Mouse (Mus musculus): ENCODE measurements around the gene Gm6370. TPM values are rescaled to one million over a fixed set of nuclear protein-coding genes. Genes with fewer than 3 reads are reported as not detected.
"Not testable (repeated sequence)": the region's sequence is repeated elsewhere in the genome, so short reads cannot be mapped to it uniquely, and the experiment has no call there.

Gene Gm6370
- polyA plus RNA-seq, 1 experiment from 2014 or later: not detected

DNA sequence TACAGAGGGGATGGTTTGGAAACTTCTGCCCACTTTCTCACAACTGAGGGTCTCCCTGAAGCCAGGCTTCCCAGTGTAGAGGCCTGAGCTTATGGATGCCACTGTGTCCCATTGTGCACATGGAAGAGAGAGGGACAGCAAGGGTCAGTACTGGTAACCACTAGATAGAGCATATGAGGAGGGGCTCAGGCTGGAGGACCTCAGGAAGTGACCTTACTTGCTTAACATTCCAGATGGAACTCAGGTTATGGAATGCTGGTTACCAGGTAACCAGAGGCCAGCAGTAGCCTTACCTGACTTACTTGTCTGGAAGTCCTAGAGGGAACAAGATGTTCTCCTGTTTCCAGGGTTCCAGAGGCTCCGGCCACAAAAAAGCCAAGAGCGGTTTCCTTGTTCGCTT, 9.5 kb upstream of the Gm6370 start, which contains the start of gene Gm6408:
Gene Gm6408 (plus strand): TSS at position 301 of the 400 bp plus-strand sequence.
- H3K27ac ChIP-seq (replicated peaks); H3K4me1 ChIP-seq; H3K36me3 ChIP-seq; H3K9me3 ChIP-seq (replicated peaks); H3K9ac ChIP-seq; ATAC-seq (ENCODE audit: insufficient number of reproducible peaks, low FRiP score, low TSS enrichment, low read depth); H3K4me3 ChIP-seq (replicated peaks); H3K4me2 ChIP-seq (replicated peaks); H3K27me3 ChIP-seq: not testable (repeated sequence)
- WGBS: 90% methylated on average over 3 of the region's 3 CpGs

DNA sequence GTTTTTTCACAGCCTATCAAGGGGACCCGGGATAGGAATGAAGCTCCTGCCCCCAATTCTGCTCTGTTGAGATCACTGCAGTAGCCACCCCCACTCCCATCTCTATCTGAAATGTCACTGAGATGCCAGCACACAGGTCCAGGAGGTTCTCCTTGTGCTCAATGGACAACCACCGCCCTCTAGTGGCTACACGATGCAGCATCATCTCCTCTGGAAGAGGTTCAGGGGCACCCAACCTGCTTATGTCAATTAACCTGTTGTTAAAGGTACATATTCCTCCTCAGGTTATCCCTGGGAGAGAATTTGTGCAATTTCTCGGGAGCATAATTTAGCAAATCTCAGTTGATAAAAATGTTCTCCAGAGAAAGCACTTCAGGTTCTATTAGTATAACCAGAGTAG, 2.2 kb upstream of the Gm6370 start:
- ATAC-seq (ENCODE audit: insufficient number of reproducible peaks, low FRiP score, low TSS enrichment, low read depth); H3K27ac ChIP-seq (replicated peaks); H3K27me3 ChIP-seq; H3K4me1 ChIP-seq; H3K4me2 ChIP-seq (replicated peaks); H3K36me3 ChIP-seq; H3K9me3 ChIP-seq (replicated peaks); H3K4me3 ChIP-seq (replicated peaks); H3K9ac ChIP-seq: not testable (repeated sequence)
- WGBS: 8% methylated on average over 3 of the region's 4 CpGs

DNA sequence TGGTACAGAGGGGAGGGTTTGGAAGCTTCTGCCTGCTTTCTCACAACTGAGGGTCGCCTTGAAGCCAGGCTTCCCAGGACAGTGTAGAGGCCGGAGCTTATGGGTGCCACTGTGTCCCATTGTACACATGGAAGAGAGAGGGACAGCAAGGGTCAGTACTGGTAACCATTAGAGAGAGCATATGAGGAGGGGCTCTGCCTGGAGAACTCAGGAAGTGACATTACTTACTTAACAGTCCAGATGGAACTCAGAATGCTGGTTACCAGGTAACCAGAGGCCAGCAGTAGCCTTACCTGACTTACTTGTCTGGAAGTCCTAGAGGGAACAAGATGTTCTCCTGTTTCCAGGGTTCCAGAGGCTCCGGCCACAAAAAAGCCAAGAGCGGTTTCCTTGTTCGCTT, 10.9 kb downstream of the Gm6370 start, which contains the start of gene 4930449I24Rik:
Gene 4930449I24Rik (plus strand): TSS at position 301 of the 400 bp plus-strand sequence.
- not testable (repeated sequence) for H3K36me3 ChIP-seq; H3K4me3 ChIP-seq (replicated peaks); H3K27ac ChIP-seq (replicated peaks); H3K4me2 ChIP-seq (replicated peaks); H3K9ac ChIP-seq; H3K9me3 ChIP-seq (replicated peaks); ATAC-seq (ENCODE audit: insufficient number of reproducible peaks, low FRiP score, low TSS enrichment, low read depth); H3K4me1 ChIP-seq; H3K27me3 ChIP-seq
- no CpG with 5 or more reads among the region's 5 CpGs for WGBS

DNA sequence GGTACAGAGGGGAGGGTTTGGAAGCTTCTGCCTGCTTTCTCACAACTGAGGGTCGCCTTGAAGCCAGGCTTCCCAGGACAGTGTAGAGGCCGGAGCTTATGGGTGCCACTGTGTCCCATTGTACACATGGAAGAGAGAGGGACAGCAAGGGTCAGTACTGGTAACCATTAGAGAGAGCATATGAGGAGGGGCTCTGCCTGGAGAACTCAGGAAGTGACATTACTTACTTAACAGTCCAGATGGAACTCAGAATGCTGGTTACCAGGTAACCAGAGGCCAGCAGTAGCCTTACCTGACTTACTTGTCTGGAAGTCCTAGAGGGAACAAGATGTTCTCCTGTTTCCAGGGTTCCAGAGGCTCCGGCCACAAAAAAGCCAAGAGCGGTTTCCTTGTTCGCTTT, 22.7 kb downstream of the Gm6370 start, which contains the start of gene Gm3402:
Gene Gm3402 (plus strand): TSS at position 301 of the 400 bp plus-strand sequence.
- no CpG with 5 or more reads among the region's 5 CpGs for WGBS
- H3K27ac ChIP-seq (replicated peaks); H3K4me3 ChIP-seq (replicated peaks); ATAC-seq (ENCODE audit: insufficient number of reproducible peaks, low FRiP score, low TSS enrichment, low read depth); H3K4me2 ChIP-seq (replicated peaks); H3K9ac ChIP-seq; H3K27me3 ChIP-seq; H3K36me3 ChIP-seq; H3K4me1 ChIP-seq; H3K9me3 ChIP-seq (replicated peaks): not testable (repeated sequence)

DNA sequence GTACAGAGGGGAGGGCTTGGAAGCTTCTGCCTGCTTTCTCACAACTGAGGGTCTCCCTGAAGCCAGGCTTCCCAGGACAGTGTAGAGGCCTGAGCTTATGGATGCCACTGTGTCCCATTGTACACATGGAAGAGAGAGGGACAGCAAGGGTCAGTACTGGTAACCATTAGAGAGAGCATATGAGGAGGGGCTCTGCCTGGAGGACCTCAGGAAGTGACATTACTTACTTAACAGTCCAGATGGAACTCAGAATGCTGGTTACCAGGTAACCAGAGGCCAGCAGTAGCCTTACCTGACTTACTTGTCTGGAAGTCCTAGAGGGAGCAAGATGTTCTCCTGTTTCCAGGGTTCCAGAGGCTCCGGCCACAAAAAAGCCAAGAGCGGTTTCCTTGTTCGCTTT, 34.3 kb downstream of the Gm6370 start, which contains the start of gene Gm3404:
Gene Gm3404 (plus strand): TSS at position 301 of the 400 bp plus-strand sequence.
- not testable (repeated sequence) for H3K4me1 ChIP-seq; H3K4me3 ChIP-seq (replicated peaks); H3K9me3 ChIP-seq (replicated peaks); H3K27ac ChIP-seq (replicated peaks); H3K9ac ChIP-seq; H3K27me3 ChIP-seq; ATAC-seq (ENCODE audit: insufficient number of reproducible peaks, low FRiP score, low TSS enrichment, low read depth); H3K36me3 ChIP-seq; H3K4me2 ChIP-seq (replicated peaks)
- 90% methylated on average over 3 of the region's 3 CpGs for WGBS

DNA sequence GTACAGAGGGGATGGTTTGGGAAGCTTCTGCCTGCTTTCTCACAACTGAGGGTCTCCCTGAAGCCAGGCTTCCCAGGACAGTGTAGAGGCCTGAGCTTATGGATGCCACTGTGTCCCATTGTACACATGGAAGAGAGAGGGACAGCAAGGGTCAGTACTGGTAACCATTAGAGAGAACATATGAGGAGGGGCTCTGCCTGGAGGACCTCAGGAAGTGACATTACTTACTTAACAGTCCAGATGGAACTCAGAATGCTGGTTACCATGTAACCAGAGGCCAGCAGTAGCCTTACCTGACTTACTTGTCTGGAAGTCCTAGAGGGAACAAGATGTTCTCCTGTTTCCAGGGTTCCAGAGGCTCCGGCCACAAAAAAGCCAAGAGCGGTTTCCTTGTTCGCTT, 46.2 kb downstream of the Gm6370 start, which contains the start of gene Gm3409:
Gene Gm3409 (plus strand): TSS at position 301 of the 400 bp plus-strand sequence.
- not testable (repeated sequence) for H3K27me3 ChIP-seq; H3K4me1 ChIP-seq; H3K9ac ChIP-seq; H3K4me2 ChIP-seq (replicated peaks); H3K27ac ChIP-seq (replicated peaks); ATAC-seq (ENCODE audit: insufficient number of reproducible peaks, low FRiP score, low TSS enrichment, low read depth); H3K9me3 ChIP-seq (replicated peaks); H3K4me3 ChIP-seq (replicated peaks); H3K36me3 ChIP-seq
- WGBS: no CpG with 5 or more reads among the region's 3 CpGs

Other genes with a start within 250 kb of the Gm6370 start
- gene Wasf3, start 106.4 kb upstream of the Gm6370 start, polyA plus RNA-seq (2015; fragmentation: Nextera tagmentation; extraction: Ambion mirVana): 3.2 and 3.5 TPM in 2 replicates
- gene Gm6408, start 9.4 kb upstream of the Gm6370 start, polyA plus RNA-seq (2015; fragmentation: Nextera tagmentation; extraction: Ambion mirVana): not detected in 2 replicates
- not detected in 2 replicates for gene 4930449I24Rik, start 11.0 kb downstream of the Gm6370 start, polyA plus RNA-seq (2015; fragmentation: Nextera tagmentation; extraction: Ambion mirVana)
- not detected in 2 replicates for gene Gm3402, start 22.8 kb downstream of the Gm6370 start, polyA plus RNA-seq (2015; fragmentation: Nextera tagmentation; extraction: Ambion mirVana)
- gene Gm3404, start 34.4 kb downstream of the Gm6370 start, polyA plus RNA-seq (2015; fragmentation: Nextera tagmentation; extraction: Ambion mirVana): not detected in 2 replicates
- gene Gm3409, start 46.3 kb downstream of the Gm6370 start, polyA plus RNA-seq (2015; fragmentation: Nextera tagmentation; extraction: Ambion mirVana): not detected in 2 replicates
- gene Gm3415, start 64.8 kb downstream of the Gm6370 start, polyA plus RNA-seq (2015; fragmentation: Nextera tagmentation; extraction: Ambion mirVana): not detected in 2 replicates
- 0.11 and 0.51 TPM in 2 replicates for gene Gpr12, start 93.9 kb downstream of the Gm6370 start, polyA plus RNA-seq (2015; fragmentation: Nextera tagmentation; extraction: Ambion mirVana)